Mouse (Mus musculus): ENCODE measurements around the gene Serpinb9e. TPM values are rescaled to one million over a fixed set of nuclear protein-coding genes. Genes with fewer than 3 reads are reported as not detected.
"Not testable (repeated sequence)": the region's sequence is repeated elsewhere in the genome, so short reads cannot be mapped to it uniquely, and the experiment has no call there.

Serpinb9e gene
- total RNA-seq (2021) = not detected
- long read RNA-seq, experiment 1 = 0 reads
- long read RNA-seq, experiment 2 = 0 reads

GRCm38 (mm10) chr13:33249312-33249711 lies at the start of gene Serpinb9e:
Serpinb9e (plus strand) TSS chr13:33249612.
- DNase-seq (ENCODE audit: low spot score in 2 of 2) = not testable (repeated sequence)

- DNase-seq (ENCODE audit: low spot score in 2 of 2) = no peak
Measured at GRCm38 (mm10) chr13:33199740-33200139, 49.7 kb upstream of the Serpinb9e start.

- not testable (repeated sequence) for DNase-seq (ENCODE audit: low spot score in 2 of 2)
Measured at GRCm38 (mm10) chr13:33308631-33309030, 59.2 kb downstream of the Serpinb9e start.

Other genes starting within 250 kb of the Serpinb9e start
- gene Serpinb9, start 246.4 kb upstream of the Serpinb9e start, total RNA-seq (2021) = 1 to 10 TPM; 3.4 to 4.1 TPM
- gene Serpinb9b, start 222.2 kb upstream of the Serpinb9e start, total RNA-seq (2021) = under 1 TPM; 0.17 to 0.26 TPM
- under 1 TPM; 0.22 to 0.36 TPM for gene Serpinb1b, start 171.0 kb upstream of the Serpinb9e start, total RNA-seq (2021)
- gene Serpinb9c, start 89.9 kb upstream of the Serpinb9e start, total RNA-seq (2021) = not detected
- gene Serpinb9d, start 56.7 kb upstream of the Serpinb9e start, total RNA-seq (2021) = not detected
- not detected for gene Serpinb9f, start 74.5 kb downstream of the Serpinb9e start, total RNA-seq (2021)
- not detected for gene Gm11397, start 146.1 kb downstream of the Serpinb9e start, total RNA-seq (2021)
- gene Serpinb9g, start 235.2 kb downstream of the Serpinb9e start, total RNA-seq (2021) = not detected